Mouse (Mus musculus) R1 (cell line): ENCODE results near the gene Fut8.
A peak's percentile ranks its signal among the peaks of the same experiment; 100 is the strongest.

Experiments
- DNase-seq: peaks from one replicate; pipeline ENCODE4 v3.0.0-alpha.2; 2018; ENCODE audit warnings: low read depth, low spot score

Gene Fut8

DNA sequence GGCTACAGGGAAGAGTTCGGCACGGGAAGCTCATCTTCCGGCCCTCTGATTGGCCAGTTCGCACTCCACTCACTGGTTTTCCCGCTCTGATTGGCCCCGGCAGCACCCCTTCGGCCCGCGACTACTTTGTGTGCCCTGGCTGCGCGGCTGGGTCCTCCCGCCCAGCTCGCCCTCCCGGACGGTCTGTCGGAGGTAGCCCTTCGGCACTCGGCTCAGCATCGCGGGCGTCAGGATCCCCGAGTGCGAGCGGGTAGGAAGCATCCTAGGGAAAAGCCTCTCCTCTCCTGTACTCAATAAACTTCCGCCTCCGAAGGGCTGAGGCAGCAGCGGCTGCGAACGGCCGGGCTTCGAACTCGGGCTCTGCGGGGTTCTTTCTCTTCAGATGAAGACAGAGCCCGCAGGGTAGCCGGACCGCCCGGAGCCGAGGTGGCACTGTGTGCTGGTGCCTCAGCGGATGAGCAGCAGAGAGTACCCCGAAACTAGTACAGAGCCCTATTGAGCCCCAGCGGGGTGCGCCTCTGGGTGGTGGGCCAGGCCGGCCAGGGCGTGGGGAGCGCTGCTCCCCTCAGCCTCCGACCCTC, at the start of gene Fut8:
Fut8 (plus strand) TSS at position 176 of the 581 bp plus-strand sequence.
- peak; percentile 94 for DNase-seq

DNA sequence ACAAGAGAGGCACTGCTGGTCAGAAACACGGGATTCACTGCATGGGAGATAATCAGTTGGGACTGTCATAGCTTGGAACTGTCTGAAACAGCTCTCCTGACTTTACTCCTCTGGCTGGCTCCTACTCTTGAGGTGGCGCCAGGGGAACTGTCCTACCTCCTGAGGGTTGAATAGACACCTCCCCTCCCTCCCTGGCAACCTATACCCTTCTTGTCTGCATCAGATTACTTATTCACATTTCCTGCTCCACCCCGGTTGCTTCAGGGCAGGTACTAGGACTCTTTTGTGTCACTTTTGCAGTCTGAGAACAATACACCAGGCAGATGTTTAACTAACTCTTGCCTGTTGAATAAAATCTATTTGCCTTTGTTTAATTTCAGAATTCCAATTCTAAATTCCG, 48.8 kb upstream of the Fut8 start:
- DNase-seq = peak; percentile 75

DNA sequence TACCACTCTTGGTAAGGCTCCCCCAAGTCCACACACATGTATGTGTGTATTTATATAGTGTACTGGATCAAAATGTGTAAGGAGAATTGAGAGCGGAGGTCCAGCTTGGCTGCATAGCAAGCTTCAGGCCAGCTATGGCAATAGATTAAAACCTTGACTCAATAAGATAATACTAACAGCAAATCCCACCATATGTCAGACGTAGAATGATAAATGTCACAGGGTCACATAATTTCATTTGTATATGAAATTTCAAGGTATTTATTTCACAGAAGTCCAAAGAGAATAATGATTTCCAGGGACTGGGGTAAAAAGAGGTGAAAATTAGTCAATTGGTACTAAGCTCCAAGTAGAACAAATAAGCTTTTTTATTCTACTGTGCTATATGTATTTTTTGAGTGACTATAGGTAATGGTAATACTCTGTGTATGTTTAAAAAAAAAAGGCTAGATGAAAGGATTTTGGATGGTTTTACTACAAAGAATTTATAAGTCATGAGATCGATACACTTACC, 47.9 kb upstream of the Fut8 start:
- no peak for DNase-seq

DNA sequence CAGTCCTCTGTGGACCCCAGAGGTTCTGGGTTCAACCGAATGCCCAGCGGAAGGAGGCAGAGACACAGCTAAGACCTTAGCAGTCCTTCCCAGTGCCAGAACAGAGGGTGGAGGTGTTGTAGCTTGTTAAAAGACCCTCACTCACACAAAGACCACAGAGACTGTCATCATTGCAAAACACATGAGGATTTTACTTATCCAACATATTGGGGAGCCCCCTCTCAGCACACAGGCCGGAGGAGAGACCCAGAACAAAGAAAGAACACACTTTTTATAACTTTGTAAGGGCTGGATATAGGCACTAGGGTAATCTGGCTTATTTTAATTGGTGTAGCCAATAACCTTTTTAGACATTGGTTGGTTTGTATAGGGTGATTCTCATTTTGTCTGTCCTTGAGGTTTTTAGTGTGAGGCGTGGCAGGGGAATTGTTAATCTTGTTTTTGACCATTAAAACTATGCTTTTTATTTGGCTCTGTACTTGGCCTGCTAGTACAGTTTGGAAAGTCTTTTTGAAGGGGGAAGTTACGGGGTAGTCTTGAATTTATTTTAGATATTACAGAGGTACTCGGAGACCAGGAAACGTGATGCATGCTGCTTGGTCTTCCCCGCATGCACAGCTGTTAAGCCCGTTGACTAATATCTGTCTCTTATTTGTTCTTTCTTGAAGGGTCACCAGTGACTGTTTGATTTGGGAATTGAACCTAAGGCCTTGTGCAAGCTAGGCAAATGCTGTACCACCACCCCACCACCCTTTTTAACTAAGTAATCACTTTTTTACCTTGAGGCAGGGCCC, 46.2 kb upstream of the Fut8 start:
- no peak for DNase-seq

DNA sequence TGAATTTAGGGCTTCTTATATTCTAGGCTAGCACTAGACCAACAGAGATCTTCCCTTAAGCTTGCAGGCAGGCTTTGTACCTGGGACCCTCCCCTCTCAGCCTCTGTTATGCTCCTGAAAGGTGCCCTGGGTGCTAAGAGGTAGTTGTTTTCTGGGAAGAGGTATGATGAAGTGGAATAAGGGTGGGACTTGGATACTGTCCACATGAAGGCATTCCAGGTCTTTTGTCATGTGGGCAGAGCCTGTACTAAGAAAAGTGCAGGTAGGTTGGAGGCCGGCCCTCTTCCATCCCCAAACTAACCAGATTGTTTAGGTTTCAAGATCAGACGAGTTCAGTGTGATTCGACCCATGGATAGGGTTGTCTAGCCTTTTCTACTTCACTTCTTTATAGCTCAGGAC, 45.2 kb upstream of the Fut8 start:
- DNase-seq = no peak

DNA sequence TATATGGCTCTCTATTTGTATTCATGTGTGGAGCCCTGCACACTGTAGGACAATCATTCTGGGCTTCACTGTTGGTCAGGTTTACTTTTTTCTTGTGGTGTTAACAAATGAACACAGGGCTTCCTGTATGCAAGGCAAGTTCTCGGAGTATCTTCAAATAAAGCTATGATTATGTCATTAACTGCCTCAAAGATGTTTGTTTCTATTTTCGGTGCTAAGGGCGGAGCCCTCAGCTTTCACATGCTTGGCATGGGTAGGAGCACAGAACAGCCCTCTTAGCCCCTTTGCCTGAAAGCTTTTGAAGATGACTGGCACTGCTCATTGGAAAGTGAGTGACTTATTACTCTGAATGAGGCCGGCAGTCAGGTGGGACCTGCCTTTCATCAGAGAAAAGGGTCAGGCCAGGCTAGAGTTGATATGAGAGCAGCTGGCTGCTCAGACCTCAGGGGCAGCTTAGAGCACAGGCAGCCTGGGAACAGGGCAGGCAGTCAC, 44.7 kb upstream of the Fut8 start:
- DNase-seq = no peak

DNA sequence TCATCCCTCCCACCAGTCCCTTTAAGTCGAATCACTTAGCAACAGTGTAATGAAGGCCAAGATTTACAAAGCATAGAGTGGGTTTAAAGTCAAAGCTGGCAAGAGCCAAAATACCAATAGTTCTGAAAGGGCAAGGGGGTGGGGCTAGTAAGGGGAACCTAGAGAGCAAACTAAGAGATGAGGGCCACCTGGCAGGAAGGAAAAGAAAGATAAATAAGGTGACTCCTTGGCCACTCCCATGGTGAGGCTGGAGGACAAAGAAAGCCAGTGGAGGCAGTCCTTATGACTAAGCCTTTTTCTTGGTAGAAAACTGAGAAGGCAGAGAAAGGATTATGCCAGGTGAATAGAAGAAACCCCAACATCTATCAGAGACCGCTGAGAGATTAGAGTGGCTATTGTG, 42.9 kb upstream of the Fut8 start:
- DNase-seq = peak; percentile 28

DNA sequence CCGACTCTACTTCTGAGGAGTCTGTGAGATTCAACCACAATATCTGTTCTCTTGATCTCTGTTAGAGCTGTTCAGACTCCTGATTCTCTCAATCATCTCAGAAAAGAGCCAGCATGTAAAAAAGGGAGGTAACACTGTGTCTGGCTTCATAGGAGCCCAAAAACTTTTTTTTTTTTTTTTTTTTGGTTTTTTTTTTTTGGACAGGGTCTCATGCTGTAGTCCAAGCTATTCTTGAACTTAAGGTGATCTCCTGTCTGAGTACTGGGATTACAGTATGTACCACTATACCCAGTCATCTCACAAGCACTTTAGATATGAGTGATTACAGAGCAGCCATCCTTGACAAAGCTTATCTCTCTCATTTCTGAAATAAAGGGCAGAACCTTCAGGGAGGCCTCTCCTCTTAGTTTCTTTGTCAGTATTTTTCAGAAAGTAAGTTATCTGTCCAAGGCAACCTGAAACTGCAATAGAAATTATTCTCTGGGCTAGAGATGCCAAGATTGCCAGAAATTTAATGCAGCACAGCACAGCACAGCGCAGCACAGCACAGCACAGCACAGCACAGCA, 41.3 kb upstream of the Fut8 start:
- no peak for DNase-seq

DNA sequence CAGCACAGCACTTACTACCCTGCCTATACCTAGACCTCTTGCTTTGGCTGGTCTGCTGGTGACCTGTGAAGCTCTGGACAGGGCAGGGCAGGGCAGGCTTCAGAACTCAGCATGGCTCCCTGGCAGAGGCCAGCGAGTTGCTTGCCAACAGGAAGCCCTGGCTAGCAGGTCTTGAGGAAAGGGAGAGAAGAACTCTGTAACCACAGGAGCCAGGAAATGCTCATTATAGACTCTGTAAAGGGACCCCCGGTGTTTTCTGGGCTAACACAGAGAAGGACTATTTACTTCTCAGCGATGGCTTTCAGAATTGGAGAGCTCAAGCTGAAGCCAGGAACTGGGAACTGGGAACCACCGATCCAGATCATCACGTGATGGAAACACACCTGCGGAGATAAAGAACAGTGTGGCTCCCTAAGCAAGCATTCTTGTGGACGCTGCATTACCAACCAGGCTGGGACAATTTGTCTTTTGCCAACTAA, 40.8 kb upstream of the Fut8 start:
- DNase-seq = peak; percentile 34

DNA sequence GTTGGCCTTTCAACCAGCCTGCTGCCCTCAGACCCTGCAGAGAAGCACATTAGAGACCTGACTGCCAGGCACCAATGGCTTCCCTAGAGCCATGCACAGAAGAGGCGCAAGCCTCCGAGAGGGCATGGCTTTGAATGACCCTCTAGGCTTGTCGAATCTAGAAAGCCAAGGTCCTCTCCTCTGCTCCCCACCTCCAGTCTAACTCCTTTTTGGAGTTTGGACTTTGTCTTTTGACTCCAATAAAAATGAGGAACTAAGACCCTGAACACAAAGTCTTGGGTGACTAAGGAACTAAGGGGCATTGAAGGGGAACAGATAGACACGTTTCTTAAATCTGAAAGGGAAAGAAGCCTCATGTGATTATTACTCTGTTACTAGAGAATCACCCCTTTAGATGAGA, 39.7 kb upstream of the Fut8 start:
- DNase-seq = no peak

DNA sequence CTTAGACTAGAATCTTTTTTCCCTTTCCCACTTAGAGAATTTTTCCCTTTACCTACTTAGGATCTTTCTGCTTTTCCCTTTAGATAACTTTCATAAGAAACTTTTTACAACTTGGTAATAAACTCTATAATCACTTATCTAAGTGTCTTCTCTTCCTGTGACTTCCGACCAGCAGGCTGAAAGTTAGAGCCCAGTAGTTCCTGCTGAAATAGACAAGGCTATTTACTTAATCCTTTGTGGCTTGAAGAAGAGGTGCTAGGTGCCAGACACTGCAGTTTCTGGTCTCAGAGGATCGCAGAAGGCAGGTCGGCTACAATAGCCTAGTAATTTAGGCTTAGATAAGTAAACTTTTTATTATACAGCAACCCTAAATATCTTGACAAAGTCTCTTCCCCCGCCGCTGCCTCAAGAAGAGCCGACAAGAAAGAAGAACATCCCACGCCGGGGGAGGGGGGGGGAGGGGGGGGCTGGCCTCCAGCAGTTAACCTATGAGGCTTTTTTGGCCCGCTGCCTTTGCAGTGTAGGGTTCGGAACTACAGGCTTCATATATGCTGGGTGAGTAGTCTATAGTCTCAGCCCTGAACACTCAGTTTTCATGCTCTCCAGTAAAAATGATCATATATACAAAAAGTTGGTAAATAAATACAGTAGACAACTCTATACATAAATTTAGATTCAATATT, 36.3 kb upstream of the Fut8 start:
- DNase-seq = no peak

DNA sequence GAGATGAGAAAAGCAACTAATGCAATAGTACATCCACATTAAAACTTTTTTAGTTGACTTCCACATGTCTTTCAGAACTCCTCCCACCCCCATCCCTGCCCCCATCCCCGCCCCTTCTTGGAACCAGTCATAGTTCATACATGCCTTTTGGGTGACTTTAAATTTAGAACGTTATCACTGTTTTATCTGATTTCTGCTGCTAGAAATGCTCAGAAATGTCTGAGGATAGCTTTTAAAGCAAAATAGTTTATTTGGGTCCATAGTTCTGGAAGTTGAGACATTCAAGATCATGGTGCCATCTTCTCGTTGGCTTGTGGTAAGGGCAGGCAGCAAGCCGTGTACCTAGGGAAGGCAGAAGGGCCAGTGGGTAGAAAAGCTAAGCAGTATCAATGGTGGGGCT, 34.8 kb upstream of the Fut8 start:
- DNase-seq = no peak

DNA sequence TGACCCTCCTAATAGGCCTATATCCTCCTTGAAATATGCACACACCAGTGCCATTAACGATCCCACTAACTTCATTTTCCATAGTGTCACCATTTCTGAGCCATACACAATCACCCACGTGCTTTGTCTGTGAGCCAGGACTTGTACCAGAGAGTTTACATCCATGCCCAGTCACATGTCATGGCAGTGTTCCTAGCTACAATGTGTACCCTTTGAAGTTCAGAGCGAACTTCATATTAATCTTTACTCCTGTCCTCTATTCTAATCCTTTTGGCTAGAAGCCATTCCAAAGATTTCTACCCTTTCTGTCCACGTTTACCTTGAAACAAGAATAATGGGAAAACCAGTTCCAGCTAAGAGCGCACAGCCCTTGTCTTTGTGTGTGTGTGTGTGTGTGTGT, 31.1 kb upstream of the Fut8 start:
- DNase-seq = no peak

DNA sequence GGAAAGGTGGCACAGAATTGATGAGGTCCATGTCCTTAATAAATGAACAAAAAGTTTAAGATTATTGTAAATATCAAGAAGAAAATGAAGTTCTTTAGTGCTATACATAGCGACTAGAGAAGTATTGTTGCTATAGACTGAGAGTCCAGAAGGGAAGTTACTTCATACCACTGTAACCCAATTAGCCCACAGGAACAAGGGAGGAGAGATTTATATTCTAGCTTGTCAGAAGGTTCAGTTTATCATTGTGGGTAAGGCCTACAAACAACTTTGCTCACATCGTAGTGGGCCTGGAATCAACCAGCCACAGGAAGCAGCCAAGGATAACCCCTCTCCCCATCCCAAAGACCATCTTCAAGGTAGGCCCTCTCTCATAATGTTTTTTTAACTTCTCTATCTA, 29.9 kb upstream of the Fut8 start:
- no peak for DNase-seq

DNA sequence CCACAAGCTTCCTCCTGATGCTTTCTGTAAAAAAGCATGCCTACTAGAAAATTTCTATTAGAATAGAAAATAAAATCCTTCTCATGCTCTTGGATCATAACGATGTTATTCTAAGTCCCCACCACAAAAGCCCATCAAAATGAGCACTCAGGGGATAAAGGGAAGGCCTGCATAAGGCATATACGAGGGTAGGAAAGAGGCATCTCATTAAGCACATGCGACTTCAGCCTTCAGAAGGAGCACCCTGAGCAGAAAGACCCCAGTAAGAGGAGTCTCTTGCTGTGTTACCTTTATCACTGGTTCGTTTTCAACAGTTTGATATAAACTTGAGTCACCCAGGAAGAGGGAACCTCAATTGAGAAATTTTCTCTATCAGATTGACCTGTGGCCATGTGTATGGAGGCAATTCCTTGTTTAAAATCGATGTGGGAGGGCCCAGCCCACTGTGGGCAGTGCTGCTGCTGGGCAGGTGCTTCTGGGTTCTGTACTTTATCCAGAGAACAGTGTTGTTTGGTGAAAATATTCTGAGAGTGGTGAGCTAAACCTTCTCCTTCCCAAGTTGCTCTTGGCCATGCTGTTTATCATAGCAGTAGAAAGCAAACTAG, 29.2 kb upstream of the Fut8 start:
- DNase-seq = no peak

DNA sequence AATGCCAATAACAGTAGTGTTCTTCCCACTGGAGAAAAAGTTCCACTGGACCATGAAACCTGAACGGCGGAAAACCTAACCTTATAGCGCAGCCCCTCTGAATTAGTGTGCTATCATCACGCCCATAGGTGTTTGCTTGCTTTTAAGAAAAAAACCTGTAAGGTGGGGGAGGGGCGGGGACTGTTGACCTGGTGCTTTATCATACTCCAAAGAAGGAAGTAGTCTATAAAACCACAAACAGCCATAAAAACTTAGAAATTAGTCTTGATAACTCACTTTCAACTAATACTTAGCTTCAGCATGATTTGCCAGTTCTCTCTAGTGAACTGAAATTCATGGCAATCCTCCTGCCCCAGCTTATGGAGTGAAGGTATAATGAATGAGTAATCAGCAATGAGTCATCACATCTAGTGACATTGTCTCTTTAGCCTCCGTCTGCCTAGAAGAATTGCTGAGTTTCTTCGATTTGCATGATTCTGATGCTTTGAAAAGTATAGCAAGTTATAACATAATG, 26.2 kb upstream of the Fut8 start:
- DNase-seq = no peak

DNA sequence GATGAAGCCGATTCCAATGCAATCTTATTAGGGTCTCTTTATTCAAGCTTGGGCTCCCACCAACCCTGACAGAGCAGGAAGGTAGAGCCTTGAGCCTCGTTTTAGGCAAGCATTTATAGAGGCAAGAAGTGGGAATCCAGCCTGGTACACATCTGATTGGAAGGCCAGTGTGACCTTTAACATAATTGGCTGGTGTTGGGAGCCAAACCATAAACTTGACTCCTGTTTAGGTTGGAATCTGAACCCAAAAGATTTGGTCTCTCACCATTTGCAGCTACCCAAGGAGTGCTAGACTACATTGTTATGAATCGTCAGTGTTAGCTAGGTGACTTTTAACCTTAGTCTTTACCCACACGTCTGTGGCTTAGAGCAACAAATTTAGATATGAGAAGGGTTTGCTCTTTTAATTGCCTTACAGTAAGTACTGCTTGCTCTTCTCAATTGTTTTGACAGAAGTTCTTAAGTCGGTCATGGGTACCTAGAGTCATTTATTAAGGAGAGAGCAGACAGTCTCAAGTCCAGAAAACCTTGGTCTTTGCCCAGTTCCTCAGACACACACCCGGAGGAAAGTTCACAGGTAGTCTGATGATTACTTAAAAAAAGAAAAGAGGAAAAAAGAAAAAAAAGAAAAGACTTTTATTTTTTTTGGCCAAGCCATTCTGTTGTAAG, 23.9 kb upstream of the Fut8 start:
- DNase-seq = no peak

DNA sequence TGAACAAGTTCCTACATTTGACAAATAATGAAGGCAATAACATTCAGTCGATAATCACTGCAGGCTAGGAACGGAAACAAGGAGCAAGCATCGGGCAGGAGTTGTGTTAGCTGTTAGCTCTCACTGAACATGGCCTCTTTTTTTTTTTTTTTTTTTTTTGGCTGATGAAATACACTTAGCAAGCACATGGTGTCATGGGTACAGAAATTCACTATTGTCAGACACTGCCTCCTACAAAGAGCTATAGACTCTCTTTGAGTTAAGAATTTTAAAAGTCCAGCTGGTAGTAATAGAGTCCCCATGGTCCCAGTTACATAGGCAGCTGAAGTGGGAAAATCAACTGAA, 23.4 kb upstream of the Fut8 start:
- no peak for DNase-seq

DNA sequence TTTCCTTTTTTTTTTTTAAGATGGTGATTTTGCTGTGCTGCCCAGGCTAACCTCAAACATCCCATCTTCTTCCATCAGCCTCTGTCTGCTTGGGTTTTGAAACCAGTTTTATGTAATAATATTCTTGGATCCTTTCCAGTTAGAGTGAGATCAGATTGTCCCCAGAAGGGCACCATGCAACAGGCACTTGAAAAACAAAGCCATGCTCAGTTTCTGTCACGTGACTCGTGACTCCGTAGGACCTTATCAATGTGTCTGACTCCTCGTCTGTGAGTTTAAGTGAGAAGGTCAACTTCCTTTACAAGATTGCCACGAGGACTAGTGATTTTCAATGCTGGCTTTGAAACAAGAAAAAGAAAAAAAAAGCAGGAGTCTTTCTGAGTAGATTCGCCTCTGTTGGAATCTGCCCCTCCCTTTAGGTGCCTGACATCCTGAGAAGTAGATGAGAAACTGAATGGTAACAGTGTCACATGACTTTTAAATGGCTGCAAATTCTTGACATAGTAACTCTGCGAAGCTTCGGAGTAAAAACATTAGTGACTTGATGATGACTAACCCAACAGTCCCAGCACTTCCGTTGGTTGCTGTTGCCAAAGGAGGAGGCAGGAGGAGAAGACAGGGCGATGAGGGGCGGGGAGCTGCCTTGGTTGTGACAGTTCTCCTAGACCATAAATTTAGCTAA, 21.3 kb upstream of the Fut8 start:
- DNase-seq = peak; percentile 31

DNA sequence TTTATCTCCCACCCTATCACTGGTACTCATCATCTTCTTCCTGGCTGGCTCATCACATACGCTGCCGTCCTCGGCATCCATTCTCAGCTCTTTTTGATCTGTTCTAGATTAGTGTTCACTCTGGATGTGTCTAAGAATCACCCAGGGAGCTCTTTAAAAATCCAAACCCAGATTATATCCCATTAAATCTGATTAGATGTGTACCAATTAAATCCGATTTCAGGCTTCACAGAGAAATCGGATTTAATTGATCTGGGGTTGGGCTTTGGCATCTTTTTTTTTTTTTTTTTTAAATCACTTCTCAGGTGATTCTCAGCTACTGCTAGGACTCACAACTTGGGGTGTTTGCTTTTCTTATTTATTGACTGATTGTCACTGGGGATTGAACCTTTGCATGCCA, 17.3 kb upstream of the Fut8 start:
- no peak for DNase-seq
